Mouse (Mus musculus) skeletal muscle tissue, adult 2 months (tissue): ENCODE data around the gene Tbx6.

Experiments used
- DNase-seq: peaks from one replicate; pipeline ENCODE4 v3.0.0-alpha.2; 2012; ENCODE audit warnings: low read depth, low spot score

The Tbx6 gene

DNA sequence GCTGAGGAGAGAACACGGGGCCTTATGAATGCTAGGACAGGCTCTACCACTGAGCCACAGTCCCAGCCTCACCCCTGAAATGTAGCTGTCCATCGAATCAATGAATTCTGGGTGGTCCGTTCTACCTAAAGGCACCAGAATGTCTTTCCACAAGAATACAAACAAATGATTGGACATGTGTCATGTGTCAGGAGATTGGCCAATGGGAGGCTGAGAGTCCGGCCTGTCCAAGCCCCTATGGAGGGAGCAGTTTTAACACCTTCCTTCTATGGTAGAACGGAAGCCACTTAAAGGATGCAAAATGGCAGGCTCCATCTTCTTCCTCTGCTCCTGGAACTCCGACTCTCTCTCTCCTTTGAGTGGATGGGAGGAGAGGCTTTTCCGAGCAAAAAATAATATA lies 36.3 kb downstream of the Tbx6 start:
- DNase-seq = no peak

DNA sequence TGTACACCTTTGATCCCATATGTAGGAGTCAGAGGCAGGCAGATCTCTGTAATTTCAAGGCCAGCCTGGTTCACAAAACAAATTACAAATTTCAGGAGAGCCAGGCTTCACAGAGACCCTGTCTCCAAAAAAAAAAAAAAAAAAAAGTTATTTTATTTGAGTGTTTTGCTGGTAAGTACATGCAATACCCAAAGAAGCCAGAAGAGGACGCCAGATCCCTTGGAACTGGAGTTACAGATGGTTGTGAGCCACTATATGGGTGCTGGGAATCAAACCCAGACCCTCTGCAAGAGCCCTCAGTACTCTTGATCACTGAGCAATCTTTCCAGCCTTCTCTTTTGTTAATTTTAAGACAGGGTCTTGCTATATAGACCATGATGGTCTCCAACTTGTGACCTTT lies 37.5 kb downstream of the Tbx6 start:
- no peak for DNase-seq

DNA sequence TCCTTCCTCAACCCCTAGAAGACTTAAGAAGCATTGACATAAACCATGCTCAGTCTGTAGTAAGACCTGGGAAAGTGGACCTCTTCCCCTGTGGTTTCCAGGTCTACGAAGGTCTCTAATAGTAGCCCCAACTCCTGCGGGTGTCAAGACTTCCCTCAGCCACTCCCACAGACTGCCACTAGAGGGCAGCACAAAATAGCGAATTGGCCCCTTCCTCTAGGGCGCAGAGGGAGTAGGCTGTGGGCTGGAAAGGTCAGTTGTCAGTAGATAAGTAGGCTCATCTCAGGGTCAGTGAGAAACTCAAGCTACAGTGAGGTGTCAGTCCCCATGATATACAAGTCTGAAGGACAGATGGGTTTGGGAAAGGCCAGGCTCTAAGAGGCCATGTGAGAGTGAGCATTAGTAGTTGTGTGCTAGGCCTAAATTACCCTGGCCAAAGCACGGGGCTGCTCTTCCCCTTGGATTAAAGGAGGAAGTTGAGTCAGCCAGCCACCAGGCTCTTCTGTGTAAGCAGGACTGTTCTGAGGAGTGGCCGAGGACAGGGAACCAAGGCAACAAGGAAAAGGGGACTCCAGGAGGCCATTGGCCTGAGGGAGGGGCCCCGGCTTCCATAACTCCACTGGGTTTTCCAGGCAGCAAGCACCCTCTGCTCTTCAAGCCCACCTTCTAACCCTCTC lies 40.7 kb downstream of the Tbx6 start:
- DNase-seq = peak; percentile 82

GRCm38 (mm10) chr7:126822741-126823140 lies 41.5 kb downstream of the Tbx6 start:
- no peak for DNase-seq

GRCm38 (mm10) chr7:126823202-126823711 lies 42.0 kb downstream of the Tbx6 start:
- no peak for DNase-seq

- DNase-seq = no peak
Observed at GRCm38 (mm10) chr7:126823940-126824339, 42.7 kb downstream of the Tbx6 start.

GRCm38 (mm10) chr7:126825403-126825802 lies 44.1 kb downstream of the Tbx6 start:
- no peak for DNase-seq

GRCm38 (mm10) chr7:126825952-126826351 lies 44.7 kb downstream of the Tbx6 start:
- no peak for DNase-seq

DNA sequence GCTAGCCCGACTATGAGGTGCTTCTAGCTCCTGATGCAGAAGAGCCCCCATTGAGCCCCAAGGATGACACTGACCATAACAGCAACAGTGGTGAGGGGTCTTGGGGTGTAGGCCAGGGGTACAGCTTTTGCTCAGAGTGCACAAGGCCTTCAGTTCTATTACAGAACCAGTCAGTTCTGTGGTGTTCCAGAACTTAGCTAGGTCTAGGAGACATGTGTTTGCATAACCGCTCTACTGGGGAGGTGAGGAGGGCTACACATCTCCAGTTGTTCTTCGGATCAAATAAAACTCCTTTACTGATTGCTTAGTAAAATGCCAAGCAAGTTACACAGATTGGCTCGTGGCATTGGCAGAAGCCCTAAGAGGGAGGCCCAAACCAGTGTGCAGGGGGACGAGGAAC lies 50.3 kb downstream of the Tbx6 start, which contains the start of gene 4930451I11Rik:
TSS of gene 4930451I11Rik (minus strand) at position 101 of the 400 bp plus-strand sequence.
- DNase-seq = no peak

- peak; percentile 58 for DNase-seq
Observed at GRCm38 (mm10) chr7:126832036-126832598, 50.8 kb downstream of the Tbx6 start.

DNA sequence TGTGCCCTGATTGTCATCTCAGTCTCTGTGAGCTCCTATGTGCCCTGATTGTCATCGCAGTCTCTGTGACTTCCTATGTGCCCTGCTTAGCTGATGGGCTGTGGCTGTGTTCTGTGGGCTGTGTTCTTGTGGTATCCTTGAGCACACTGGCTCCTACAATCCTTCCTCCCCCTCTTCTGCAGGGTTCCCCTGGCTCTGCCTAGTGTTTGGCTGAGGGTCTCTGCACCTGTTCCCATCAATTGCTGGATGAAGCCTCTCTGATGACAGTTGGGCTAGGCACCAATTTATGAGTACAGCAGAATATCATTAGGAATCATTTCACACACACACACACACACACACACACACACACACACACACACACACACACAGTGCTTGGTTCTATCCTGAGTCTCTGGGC lies 52.0 kb downstream of the Tbx6 start:
- peak; percentile 51 for DNase-seq
